Mouse (Mus musculus) CH12.LX (cell line): ENCODE measurements around the gene Mmp9. TPM values are rescaled to one million over a fixed set of nuclear protein-coding genes. Genes with fewer than 3 reads are reported as not detected.

Experiments used
- DNase-seq: peaks from one replicate; pipeline ENCODE4 v3.0.0-alpha.2; 2013; ENCODE audit errors: extremely low read depth
- H3K27ac ChIP-seq: 2 replicates; pipeline ENCODE4 v1.5.1; 2012; ENCODE audit warnings: low read depth, mild to moderate bottlenecking, control low read depth, moderate library complexity; ENCODE audit not compliant: insufficient read depth
- H3K27me3 ChIP-seq: replicated peaks from 2 replicates; pipeline ENCODE3; 2012; ENCODE audit warnings: inconsistent platforms
- H3K36me3 ChIP-seq, 2 experiments: replicated peaks in 1 of 2; 2 replicates each; pipeline versions ENCODE3 to v1.6.1; 2012; ENCODE audit warnings: inconsistent platforms in 1 of 2, low read length in 1 of 2, mild to moderate bottlenecking in 1 of 2, mixed read lengths in 1 of 2, moderate library complexity in 1 of 2; ENCODE audit not compliant: control insufficient read depth in 1 of 2, insufficient read depth in 1 of 2
- H3K4me1 ChIP-seq, 2 experiments: 2 replicates each; pipeline ENCODE4 v1.6.1; 2012; ENCODE audit warnings: inconsistent platforms in 1 of 2, moderate library complexity in 1 of 2; ENCODE audit not compliant: insufficient read depth in 2 of 2, control insufficient read depth in 1 of 2
- H3K4me2 ChIP-seq: 2 replicates; pipeline ENCODE4 v1.6.1; 2012; ENCODE audit warnings: low read depth, mild to moderate bottlenecking, control low read depth; ENCODE audit not compliant: poor library complexity, insufficient read depth, severe bottlenecking
- H3K4me3 ChIP-seq, 3 experiments: fragments of 150-350 bp in 1 of 3; sonication (generic) in 1 of 3; replicated peaks in 1 of 3; 2 replicates each; pipeline versions ENCODE3 to v1.5.1; 2011 to 2012; ENCODE audit warnings: low read depth in 2 of 3, low read length in 2 of 3, mild to moderate bottlenecking in 2 of 3, moderate library complexity in 2 of 3, control low read depth in 1 of 3, improper control_type of control experiment in 1 of 3, inconsistent platforms in 1 of 3, mixed read lengths in 1 of 3; ENCODE audit not compliant: poor library complexity in 1 of 3
- H3K79me2 ChIP-seq: replicated peaks from 2 replicates; pipeline ENCODE4 v1.6.1; 2012; ENCODE audit warnings: mild to moderate bottlenecking, moderate library complexity; ENCODE audit not compliant: control insufficient read depth, poor library complexity, insufficient read depth, severe bottlenecking; ENCODE audit errors: extremely low read depth
- H3K9ac ChIP-seq: 2 replicates; pipeline ENCODE4 v1.6.1; 2012; ENCODE audit warnings: low read depth, mild to moderate bottlenecking, control low read depth, moderate library complexity; ENCODE audit not compliant: insufficient read depth
- H3K9me3 ChIP-seq: replicated peaks from 2 replicates; pipeline ENCODE3; 2012; ENCODE audit warnings: low read length, inconsistent platforms, mixed read lengths
- BHLHE40 ChIP-seq: IDR thresholded peaks from 2 replicates; pipeline ENCODE4 v1.6.1; 2011; ENCODE audit warnings: mild to moderate bottlenecking, low read depth, low read length, improper control_type of control experiment
- CHD1 ChIP-seq: IDR thresholded peaks from 2 replicates; pipeline ENCODE4 v1.6.1; 2012; ENCODE audit warnings: low read depth, low read length, improper control_type of control experiment, inconsistent platforms
- CHD2 ChIP-seq: IDR thresholded peaks from 2 replicates; pipeline ENCODE4 v1.6.1; 2011; ENCODE audit warnings: low read length, improper control_type of control experiment
- CTCF ChIP-seq, 2 experiments: IDR thresholded peaks in 1 of 2; conservative IDR thresholded peaks in 1 of 2; 2 replicates each; pipeline ENCODE4 v1.5.1; 2011 to 2012; ENCODE audit warnings: low read depth in 2 of 2, low read length in 2 of 2, improper control_type of control experiment in 1 of 2, inconsistent platforms in 1 of 2, mild to moderate bottlenecking in 1 of 2, moderate library complexity in 1 of 2
- E2F4 ChIP-seq: IDR thresholded peaks from 2 replicates; pipeline ENCODE4 v1.6.1; 2011; ENCODE audit warnings: low read depth, low read length, improper control_type of control experiment; ENCODE audit not compliant: insufficient replicate concordance
- ELF1 ChIP-seq: IDR thresholded peaks from 2 replicates; pipeline ENCODE4 v1.6.1; 2014; ENCODE audit warnings: low read depth, mild to moderate bottlenecking, inconsistent platforms, low read length, improper control_type of control experiment
- ETS1 ChIP-seq: conservative IDR thresholded peaks from 2 replicates; pipeline ENCODE4 v1.6.1; 2012; ENCODE audit warnings: low read depth, mild to moderate bottlenecking, inconsistent platforms, low read length, improper control_type of control experiment, moderate library complexity
- JUND ChIP-seq: conservative IDR thresholded peaks from 2 replicates; pipeline ENCODE4 v1.6.1; 2011; ENCODE audit warnings: low read depth, low read length, improper control_type of control experiment
- KAT2A ChIP-seq: IDR thresholded peaks from 2 replicates; pipeline ENCODE4 v1.6.1; 2012; ENCODE audit warnings: low read length, improper control_type of control experiment, inconsistent platforms; ENCODE audit not compliant: insufficient replicate concordance
- MAFK ChIP-seq: IDR thresholded peaks from 2 replicates; pipeline ENCODE4 v1.6.1; 2011; ENCODE audit warnings: low read length, improper control_type of control experiment; ENCODE audit not compliant: insufficient replicate concordance
- MAX ChIP-seq: IDR thresholded peaks from 2 replicates; pipeline ENCODE4 v1.6.1; 2011; ENCODE audit warnings: low read length, improper control_type of control experiment
- MAZ ChIP-seq: IDR thresholded peaks from 2 replicates; pipeline ENCODE4 v1.6.1; 2012; ENCODE audit warnings: low read depth, mild to moderate bottlenecking, inconsistent platforms, low read length, improper control_type of control experiment, moderate library complexity
- MXI1 ChIP-seq: IDR thresholded peaks from 2 replicates; pipeline ENCODE4 v1.6.1; 2011; ENCODE audit warnings: mild to moderate bottlenecking, low read depth, low read length, improper control_type of control experiment
- MYC ChIP-seq: IDR thresholded peaks from 2 replicates; pipeline ENCODE4 v1.6.1; 2011; ENCODE audit warnings: low read depth, mild to moderate bottlenecking, improper control_type of control experiment, low read length
- NRF1 ChIP-seq: IDR thresholded peaks from 2 replicates; pipeline ENCODE4 v1.6.1; 2014; ENCODE audit warnings: low read depth, mild to moderate bottlenecking, inconsistent platforms, low read length, improper control_type of control experiment, moderate library complexity
- RAD21 ChIP-seq: IDR thresholded peaks from 2 replicates; pipeline ENCODE4 v1.6.1; 2011; ENCODE audit warnings: low read depth, mild to moderate bottlenecking, low read length, improper control_type of control experiment, moderate library complexity
- RCOR1 ChIP-seq: conservative IDR thresholded peaks from 2 replicates; pipeline ENCODE4 v1.6.1; 2012; ENCODE audit warnings: low read depth, mild to moderate bottlenecking, inconsistent platforms, low read length, improper control_type of control experiment
- SIN3A ChIP-seq: IDR thresholded peaks from 2 replicates; pipeline ENCODE4 v1.6.1; 2012; ENCODE audit warnings: low read length, improper control_type of control experiment, inconsistent platforms
- UBTF ChIP-seq: IDR thresholded peaks from 2 replicates; pipeline ENCODE4 v1.6.1; 2012; ENCODE audit warnings: low read depth, mild to moderate bottlenecking, inconsistent platforms, low read length, improper control_type of control experiment, moderate library complexity
- USF1 ChIP-seq: IDR thresholded peaks from 2 replicates; pipeline ENCODE4 v1.6.1; 2014; ENCODE audit warnings: low read depth, mild to moderate bottlenecking, inconsistent platforms, low read length, improper control_type of control experiment
- ZKSCAN1 ChIP-seq: IDR thresholded peaks from 2 replicates; pipeline ENCODE4 v1.6.1; 2012; ENCODE audit warnings: low read depth, inconsistent platforms, low read length, improper control_type of control experiment, borderline replicate concordance
- ZMIZ1 ChIP-seq: IDR thresholded peaks from 2 replicates; pipeline ENCODE4 v1.6.1; 2012; ENCODE audit warnings: low read depth, mild to moderate bottlenecking, inconsistent platforms, low read length, improper control_type of control experiment
- ZNF384 ChIP-seq: IDR thresholded peaks from 2 replicates; pipeline ENCODE4 v1.6.1; 2012; ENCODE audit warnings: low read depth, low read length, improper control_type of control experiment, inconsistent platforms
- dilution Hi-C: fragments of 300-500 bp; cut with MboI; formaldehyde crosslinking; loops from 2 replicates; pipeline ENCODE4 v1.14.3; 2020; ENCODE audit warnings: low sequenced_read_pairs; ENCODE audit not compliant: extremely low pct_unique_long_range_greater_than_20kb, extremely low pct_ligation_motif_present
- in situ Hi-C: fragments of 300-500 bp; cut with MboI; formaldehyde crosslinking; loops from 3 replicates; pipeline ENCODE4 v1.14.3; 2019; ENCODE audit warnings: low sequenced_read_pairs, low pct_ligation_motif_present, low pct_unique_long_range_greater_than_20kb, mixed read lengths
- polyA plus RNA-seq: library from polyadenylated mRNA; unstranded; fragments of >175 nt; gene quantifications from 2 replicates; pipeline ENCODE4 v1.2.1, GENCODE M21; 2012; ENCODE audit warnings: low read depth; ENCODE audit not compliant: insufficient read length
- total RNA-seq, 2 experiments: library from RNA; depleted of rRNA; stranded (reverse); fragments of 300-350 nt in 1 of 2; fragments of >200 nt in 1 of 2; gene quantifications; 2 replicates each; pipeline ENCODE4 v1.2.3; 2012 to 2014

Mmp9 gene
- total and polyA plus RNA-seq, 3 experiments: not detected

- Histone ChIP-seq H3K27me3 (no peaks in the 10 kb centered on the region), H3K79me2 (no peaks in the 10 kb centered on the region), H3K9ac (no peak overlapping the region), H3K4me3 (no peak overlapping the region), H3K9me3 (no peaks in the 10 kb centered on the region), H3K27ac (no peak overlapping the region), H3K36me3 (peaks cover 65 to 99% of the 10 kb centered on the region in 2 experiments), H3K4me1 (no peaks in the 10 kb centered on the region), H3K4me2 (no peak overlapping the region)
- in situ Hi-C loops: no loop called here
- dilution Hi-C loops: no loop called here
- no peak for TF ChIP-seq ELF1
- TF ChIP-seq CTCF (conservative IDR thresholded peaks at IDR 0.05 in 1 of 2, IDR thresholded peaks at IDR 0.05 in 1 of 2; ENCODE audit: low read depth in 2 of 2, low read length in 2 of 2): 0 out of 4 replicates have a peak, but pooled peaks of 1 of the 2 experiments have one; percentile 2
- DNase-seq: no peak
Observed at GRCm38 (mm10) chr2:165001958-165002357, 61.4 kb downstream of the Mmp9 start.

- Histone ChIP-seq H3K79me2 (no peaks in the 10 kb centered on the region), H3K4me3 (no peak overlapping the region), H3K4me1 (no peaks in the 10 kb centered on the region), H3K27me3 (no peaks in the 10 kb centered on the region), H3K9ac (no peak overlapping the region), H3K36me3 (peaks cover 76 to 99% of the 10 kb centered on the region in 2 experiments), H3K27ac (no peak overlapping the region), H3K4me2 (no peak overlapping the region), H3K9me3 (no peaks in the 10 kb centered on the region)
- in situ Hi-C loops (no loop called here), dilution Hi-C loops (no loop called here)
- no peak for DNase-seq
- no peak for TF ChIP-seq MYC
- TF ChIP-seq ZKSCAN1: no peak
- TF ChIP-seq ZMIZ1: no peak
- TF ChIP-seq RCOR1: no peak
- TF ChIP-seq MAZ: no peak
- TF ChIP-seq JUND: no peak
- no peak for TF ChIP-seq BHLHE40
Observed at GRCm38 (mm10) chr2:165003108-165003507, 62.5 kb downstream of the Mmp9 start.

- no peaks in the 10 kb centered on the region for H3K27me3 ChIP-seq
- H3K4me1 ChIP-seq: no peaks in the 10 kb centered on the region
- no peak for DNase-seq
- no peak for TF ChIP-seq USF1
- TF ChIP-seq BHLHE40: no peak
- TF ChIP-seq ZNF384: no peak
- no peak for TF ChIP-seq ETS1
- TF ChIP-seq MXI1: no peak
- TF ChIP-seq CHD2: no peak
- no peak for TF ChIP-seq RAD21
- TF ChIP-seq ZKSCAN1: no peak
- no peak for TF ChIP-seq CHD1
- TF ChIP-seq ELF1: no peak
- no peak for TF ChIP-seq NRF1
- no peak for TF ChIP-seq MAX
- TF ChIP-seq KAT2A: no peak
- TF ChIP-seq MAFK: no peak
- TF ChIP-seq CTCF (conservative IDR thresholded peaks at IDR 0.05 in 1 of 2, IDR thresholded peaks at IDR 0.05 in 1 of 2; ENCODE audit: low read depth in 2 of 2, low read length in 2 of 2): no peak
- TF ChIP-seq E2F4: no peak
- TF ChIP-seq JUND: no peak
- TF ChIP-seq SIN3A: no peak
- TF ChIP-seq UBTF: no peak
- TF ChIP-seq, all 38 proteins: peak for 0
- Histone ChIP-seq H3K9me3 (no peaks in the 10 kb centered on the region), H3K27ac (no peak overlapping the region), H3K36me3 (peaks cover 81 to 99% of the 10 kb centered on the region in 2 experiments), H3K9ac (no peak overlapping the region), H3K4me2 (no peak overlapping the region), H3K79me2 (no peaks in the 10 kb centered on the region), H3K4me3 (no peak overlapping the region)
- in situ Hi-C loops (no loop called here), dilution Hi-C loops (no loop called here)
Observed at GRCm38 (mm10) chr2:165004237-165004636, 63.7 kb downstream of the Mmp9 start.
